Comparison of ENCODE assay signal across 19 mouse cellular contexts in genomic region chr6:89311518-89311917, GRCm38 (mm10). TPM values are rescaled to one million over a fixed set of nuclear protein-coding genes. Genes with fewer than 3 reads are reported as not detected.
DNase-seq lines count a peak whose midpoint lies in the region; ATAC-seq and TF ChIP-seq lines count a peak whose summit lies in the region.
"Had no signal": no experiment of that assay in that cellular context is flagged by ENCODE, and none has a peak within 500 bp of the region (broad histone marks: within the 10 kb centered on the region; RNA-seq: fewer than 3 reads in every experiment).

No protein-coding gene starts in this region.

- no peak overlapping the region for H3K4me3 ChIP-seq in liver, embryonic 16.5 days (ENCODE audit: low read depth, low read length)
- H3K4me3 ChIP-seq in bone marrow macrophage, adult 2 months (ENCODE audit: insufficient read depth, low read length) = no peak overlapping the region
- no peak overlapping the region for H3K4me3 ChIP-seq in macrophage (ENCODE audit: inconsistent target)
- H3K4me3 ChIP-seq: embryonic facial prominence, embryonic 12.5 days; heart, embryonic 13.5 days; hindbrain, embryonic 15.5 days had no signal

- H3K27me3 ChIP-seq in liver, embryonic 16.5 days (ENCODE audit: control insufficient read depth, insufficient read depth, low read depth, low read length) = no peaks in the 10 kb centered on the region
- H3K27me3 ChIP-seq: embryonic facial prominence, embryonic 12.5 days; heart, embryonic 13.5 days; hindbrain, embryonic 15.5 days had no signal

- no peaks in the 10 kb centered on the region for H3K36me3 ChIP-seq in liver, embryonic 16.5 days (ENCODE audit: control insufficient read depth, insufficient read depth)
- H3K36me3 ChIP-seq in macrophage (ENCODE audit: inconsistent target) = peaks cover 2% of the 10 kb centered on the region; the same call in 1 of the 2 replicates
- H3K36me3 ChIP-seq: hindbrain, embryonic 15.5 days had no signal

- no peak overlapping the region for H3K4me2 ChIP-seq in liver, embryonic 16.5 days (ENCODE audit: low read depth, low read length)
- H3K4me2 ChIP-seq: embryonic facial prominence, embryonic 12.5 days; heart, embryonic 13.5 days; hindbrain, embryonic 15.5 days had no signal

- TF ChIP-seq POLR2A in bone marrow macrophage, adult 2 months (IDR thresholded peaks at IDR 0.05; ENCODE audit: borderline replicate concordance, low read depth, low read length) = no peak

- H3K79me2 ChIP-seq in macrophage (ENCODE audit: inconsistent target) = no peaks in the 10 kb centered on the region

- no peaks in the 10 kb centered on the region for H3K4me1 ChIP-seq in liver, embryonic 16.5 days (ENCODE audit: control insufficient read depth, low read depth, low read length)
- peaks cover 25% of the 10 kb centered on the region for H3K4me1 ChIP-seq in bone marrow macrophage, adult 2 months (ENCODE audit: control insufficient read depth, insufficient read depth, low read length)
- H3K4me1 ChIP-seq: embryonic facial prominence, embryonic 12.5 days had no signal

- no peak for TF ChIP-seq CTCF in bone marrow macrophage, adult 2 months (IDR thresholded peaks at IDR 0.05; ENCODE audit: low read depth, low read length)

- WGBS in liver, embryonic 16.5 days (ENCODE audit: insufficient replicate concordance) = 26% methylated on average over 2 of the region's 2 CpGs
- WGBS in macrophage (ENCODE audit: missing documents) = 20% methylated on average over 2 of the region's 2 CpGs

- no peak overlapping the region for H3K9ac ChIP-seq in liver, embryonic 16.5 days (ENCODE audit: low read depth, low read length)
- H3K9ac ChIP-seq: embryonic facial prominence, embryonic 12.5 days; heart, embryonic 13.5 days; hindbrain, embryonic 15.5 days had no signal

- DNase-seq in liver = no peak
- DNase-seq in layer of hippocampus, postnatal 14 days (ENCODE audit: low spot score in 2 of 2) = no peak
- no peak for DNase-seq in gastrocnemius, adult 18-20 months (ENCODE audit: low spot score)
- DNase-seq in layer of hippocampus, adult 9-11 months = no peak
- DNase-seq: adrenal gland, adult 2 months; adrenal gland, postnatal 36 days; cerebellum, adult 11 months; cerebellum, adult 8-10 months; cerebellum, postnatal 14 days; gastrocnemius, postnatal 36 days; heart, postnatal 36 days had no signal

- H3K27ac ChIP-seq in liver, embryonic 16.5 days (ENCODE audit: low read length) = no peak overlapping the region
- H3K27ac ChIP-seq in bone marrow macrophage, adult 2 months (ENCODE audit: insufficient read depth, low read depth, low read length) = peak overlapping the region; percentile 51
- H3K27ac ChIP-seq in macrophage = peak overlapping the region; percentile 21; the same call in 1 of the 2 replicates
- H3K27ac ChIP-seq: embryonic facial prominence, embryonic 12.5 days; heart, embryonic 13.5 days; hindbrain, embryonic 15.5 days had no signal

- H3K9me3 ChIP-seq in liver, embryonic 16.5 days (replicated peaks; ENCODE audit: control insufficient read depth, low read length) = no peaks in the 10 kb centered on the region
- H3K9me3 ChIP-seq: G1E; hindbrain, embryonic 15.5 days had no signal

- 0 out of 2 replicates have a peak, but pooled peaks have one; percentile 19 for ATAC-seq in liver, embryonic 16.5 days (ENCODE audit: low read depth)
- ATAC-seq in CD4-positive, CD25-positive, alpha-beta regulatory T cell, adult 4 months = peak; percentile 49

RNA-seq across cellular contexts. Expression of gene Plxna1, which starts 50.9 kb away (rescaled TPM):
- 0.82 and 1.0 TPM in 2 replicates for polyA plus RNA-seq in liver, embryonic 16.5 days (2015; fragmentation: Nextera tagmentation; extraction: Ambion mirVana)
- 1 to 10 TPM in 1 of 2 experiments, under 1 TPM in 1; 0.90 to 1.8 TPM for polyA plus RNA-seq in CD4-positive, CD25-positive, alpha-beta regulatory T cell, adult 4 months (2017; shearing (Covaris generic))
- 34.9 and 44.0 TPM in 2 replicates for polyA plus RNA-seq in bone marrow macrophage, adult 2 months (2012; ENCODE audit: insufficient read depth, insufficient read length, missing spikeins)
- 100 to 1,000 TPM; 244 to 996 (median 329) TPM for total RNA-seq in macrophage (2018; cell fraction: chromatin; rRNA removed)
- 100 to 1,000 TPM; 124 to 243 (median 189) TPM for total RNA-seq in macrophage (2018; cell fraction: cytosol; rRNA removed)
- 100 to 1,000 TPM; 209 to 537 (median 340) TPM for total RNA-seq in macrophage (2018; cell fraction: nucleus; rRNA removed)
- 66.7 to 104 TPM (median 93.3 TPM) in 3 replicates for polyA plus RNA-seq in macrophage (2018)
- 100 to 1,000 TPM; 162 to 166 TPM for total RNA-seq in layer of hippocampus, postnatal 14 days (2021)
- 10 to 100 TPM; 12.2 to 12.4 TPM for total RNA-seq in gastrocnemius, adult 18-20 months (2021)

Comparison
In these comparisons a context has a peak if more than half of its experiments do, and no peak if none do; other contexts are left out.
1. RNA of gene Plxna1, which starts 50.9 kb away (polyA plus RNA-seq): 66.7 to 104 TPM in macrophage and 34.9 to 44.0 TPM in bone marrow macrophage, adult 2 months; 0.90 to 1.8 TPM in CD4-positive, CD25-positive, alpha-beta regulatory T cell, adult 4 months and 0.82 to 1.0 TPM in liver, embryonic 16.5 days; every median in the first group is over 10 times any median in the second.